Mouse (Mus musculus): ENCODE data around the gene B4galt5. TPM values are rescaled to one million over a fixed set of nuclear protein-coding genes. Genes with fewer than 3 reads are reported as not detected.

B4galt5 gene
- polyA plus RNA-seq, 1 experiment from 2014 or later = 18.1 TPM

DNA sequence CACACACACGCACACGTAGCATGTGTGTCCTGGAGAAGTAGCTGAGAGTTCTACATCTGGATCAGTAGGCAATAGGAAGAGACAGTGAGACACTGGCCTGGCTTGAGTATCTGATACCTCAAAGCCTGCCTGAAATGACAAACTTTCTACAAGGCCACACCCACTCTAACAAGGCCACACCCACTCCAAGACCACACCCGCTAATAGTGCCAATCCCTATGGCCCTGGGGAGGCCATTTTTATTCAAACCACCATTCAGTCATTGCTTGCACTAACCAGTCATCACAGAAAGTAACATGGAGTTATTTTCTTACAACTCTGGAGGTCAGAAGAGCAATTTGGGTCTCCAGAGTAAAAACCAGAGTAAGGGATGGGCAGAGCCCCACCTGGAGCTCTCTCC lies 76.3 kb downstream of the B4galt5 start:
- Histone ChIP-seq H3K4me3 (ENCODE audit: low read depth, low read length) (no peak overlapping the region), H3K27ac (ENCODE audit: low read length) (no peak overlapping the region), H3K9ac (ENCODE audit: low read depth, low read length) (no peak overlapping the region), H3K27me3 (ENCODE audit: control insufficient read depth, insufficient read depth, low read depth, low read length) (no peaks in the 10 kb centered on the region), H3K36me3 (ENCODE audit: control insufficient read depth, insufficient read depth, low read length) (no peaks in the 10 kb centered on the region), H3K4me2 (ENCODE audit: low read length) (no peak overlapping the region), H3K9me3 (replicated peaks; ENCODE audit: control insufficient read depth, low read length, poor library complexity, severe bottlenecking) (no peaks in the 10 kb centered on the region), H3K4me1 (ENCODE audit: control insufficient read depth, insufficient read depth, low read length) (no peaks in the 10 kb centered on the region)
- ATAC-seq = no peak
- 92% methylated on average over 3 of the region's 3 CpGs for WGBS

DNA sequence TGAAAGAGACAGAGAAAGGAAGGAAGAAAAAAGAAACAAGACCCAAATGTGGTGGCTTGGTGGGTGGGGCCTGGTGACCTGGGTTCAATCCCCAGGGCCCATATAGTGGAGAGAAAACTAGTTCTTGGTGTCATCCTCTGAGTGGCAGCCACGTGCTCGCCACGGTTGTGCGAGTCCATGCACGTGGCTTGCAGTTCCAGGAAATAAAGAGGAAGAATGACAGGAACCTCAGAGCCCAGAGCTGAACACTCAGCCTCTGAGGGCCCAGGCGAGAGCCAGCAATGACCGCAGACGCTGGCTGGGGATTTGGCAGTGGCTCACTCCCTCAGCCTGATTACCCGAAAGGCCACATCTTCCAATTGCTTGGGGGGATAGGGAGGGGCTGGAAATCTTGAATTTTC lies 77.9 kb downstream of the B4galt5 start:
- Histone ChIP-seq H3K9ac (ENCODE audit: low read depth, low read length) (no peak overlapping the region), H3K36me3 (ENCODE audit: control insufficient read depth, insufficient read depth, low read length) (no peaks in the 10 kb centered on the region), H3K4me1 (ENCODE audit: control insufficient read depth, insufficient read depth, low read length) (no peaks in the 10 kb centered on the region), H3K27ac (ENCODE audit: low read length) (no peak overlapping the region), H3K9me3 (replicated peaks; ENCODE audit: control insufficient read depth, low read length, poor library complexity, severe bottlenecking) (no peaks in the 10 kb centered on the region), H3K4me3 (ENCODE audit: low read depth, low read length) (no peak overlapping the region), H3K4me2 (ENCODE audit: low read length) (no peak overlapping the region), H3K27me3 (ENCODE audit: control insufficient read depth, insufficient read depth, low read depth, low read length) (no peaks in the 10 kb centered on the region)
- ATAC-seq = no peak
- 91% methylated on average over 9 of the region's 9 CpGs for WGBS

DNA sequence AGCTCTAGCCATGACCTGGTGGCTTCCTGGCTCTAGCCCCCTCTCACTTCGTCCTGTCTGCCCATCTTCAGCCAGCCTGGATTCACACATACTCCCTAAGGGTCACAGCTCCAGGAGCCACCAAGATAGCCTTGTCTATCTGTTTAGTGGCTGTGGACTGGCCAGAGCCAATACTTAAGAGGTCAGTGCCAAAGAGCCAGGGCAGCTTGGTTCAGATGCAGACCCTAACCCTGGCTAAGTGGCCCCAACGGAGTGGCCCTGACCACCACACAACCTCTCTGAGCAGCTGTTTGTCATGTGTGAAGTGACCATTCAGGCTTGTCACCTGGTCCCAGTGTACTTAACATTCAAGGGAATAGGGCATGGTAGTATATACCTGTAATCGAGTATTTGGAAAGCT lies 78.5 kb downstream of the B4galt5 start:
- no peaks in the 10 kb centered on the region for H3K9me3 ChIP-seq (replicated peaks; ENCODE audit: control insufficient read depth, low read length, poor library complexity, severe bottlenecking)
- no peak for ATAC-seq
- H3K36me3 ChIP-seq (ENCODE audit: control insufficient read depth, insufficient read depth, low read length) = no peaks in the 10 kb centered on the region
- H3K4me3 ChIP-seq (ENCODE audit: low read depth, low read length) = no peak overlapping the region
- no peak overlapping the region for H3K9ac ChIP-seq (ENCODE audit: low read depth, low read length)
- no peaks in the 10 kb centered on the region for H3K27me3 ChIP-seq (ENCODE audit: control insufficient read depth, insufficient read depth, low read depth, low read length)
- WGBS = 85% methylated on average over 3 of the region's 3 CpGs
- H3K27ac ChIP-seq (ENCODE audit: low read length) = no peak overlapping the region
- H3K4me2 ChIP-seq (ENCODE audit: low read length) = no peak overlapping the region
- no peaks in the 10 kb centered on the region for H3K4me1 ChIP-seq (ENCODE audit: control insufficient read depth, insufficient read depth, low read length)

GRCm38 (mm10) chr2:167268721-167269120 lies 80.3 kb downstream of the B4galt5 start:
- no peak overlapping the region for H3K4me3 ChIP-seq (ENCODE audit: low read depth, low read length)
- no peak overlapping the region for H3K9ac ChIP-seq (ENCODE audit: low read depth, low read length)
- 97% methylated on average over 1 of the region's 1 CpGs for WGBS
- no peak overlapping the region for H3K4me2 ChIP-seq (ENCODE audit: low read length)
- ATAC-seq = no peak
- no peaks in the 10 kb centered on the region for H3K27me3 ChIP-seq (ENCODE audit: control insufficient read depth, insufficient read depth, low read depth, low read length)
- no peak overlapping the region for H3K27ac ChIP-seq (ENCODE audit: low read length)
- no peaks in the 10 kb centered on the region for H3K9me3 ChIP-seq (replicated peaks; ENCODE audit: control insufficient read depth, low read length, poor library complexity, severe bottlenecking)
- no peaks in the 10 kb centered on the region for H3K36me3 ChIP-seq (ENCODE audit: control insufficient read depth, insufficient read depth, low read length)
- no peaks in the 10 kb centered on the region for H3K4me1 ChIP-seq (ENCODE audit: control insufficient read depth, insufficient read depth, low read length)

DNA sequence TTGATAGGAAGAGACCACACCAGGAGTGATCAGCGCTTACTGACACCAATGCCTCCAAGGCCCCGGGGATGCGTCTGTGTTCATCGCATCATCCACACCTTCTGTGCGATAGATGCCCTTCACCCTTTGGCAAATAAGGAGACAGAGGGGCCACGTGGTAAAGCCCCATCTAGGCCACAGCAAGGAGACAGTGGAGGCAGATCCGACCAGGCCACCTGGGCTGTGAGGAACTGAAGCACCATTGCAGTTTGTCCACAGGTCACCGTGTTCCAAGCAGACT lies 80.6 kb downstream of the B4galt5 start:
- no peaks in the 10 kb centered on the region for H3K9me3 ChIP-seq (replicated peaks; ENCODE audit: control insufficient read depth, low read length, poor library complexity, severe bottlenecking)
- H3K27ac ChIP-seq (ENCODE audit: low read length) = no peak overlapping the region
- H3K4me2 ChIP-seq (ENCODE audit: low read length) = no peak overlapping the region
- no peak overlapping the region for H3K4me3 ChIP-seq (ENCODE audit: low read depth, low read length)
- H3K4me1 ChIP-seq (ENCODE audit: control insufficient read depth, insufficient read depth, low read length) = no peaks in the 10 kb centered on the region
- no peak overlapping the region for H3K9ac ChIP-seq (ENCODE audit: low read depth, low read length)
- no peak for ATAC-seq
- H3K27me3 ChIP-seq (ENCODE audit: control insufficient read depth, insufficient read depth, low read depth, low read length) = no peaks in the 10 kb centered on the region
- no peaks in the 10 kb centered on the region for H3K36me3 ChIP-seq (ENCODE audit: control insufficient read depth, insufficient read depth, low read length)
- WGBS = 86% methylated on average over 8 of the region's 8 CpGs

DNA sequence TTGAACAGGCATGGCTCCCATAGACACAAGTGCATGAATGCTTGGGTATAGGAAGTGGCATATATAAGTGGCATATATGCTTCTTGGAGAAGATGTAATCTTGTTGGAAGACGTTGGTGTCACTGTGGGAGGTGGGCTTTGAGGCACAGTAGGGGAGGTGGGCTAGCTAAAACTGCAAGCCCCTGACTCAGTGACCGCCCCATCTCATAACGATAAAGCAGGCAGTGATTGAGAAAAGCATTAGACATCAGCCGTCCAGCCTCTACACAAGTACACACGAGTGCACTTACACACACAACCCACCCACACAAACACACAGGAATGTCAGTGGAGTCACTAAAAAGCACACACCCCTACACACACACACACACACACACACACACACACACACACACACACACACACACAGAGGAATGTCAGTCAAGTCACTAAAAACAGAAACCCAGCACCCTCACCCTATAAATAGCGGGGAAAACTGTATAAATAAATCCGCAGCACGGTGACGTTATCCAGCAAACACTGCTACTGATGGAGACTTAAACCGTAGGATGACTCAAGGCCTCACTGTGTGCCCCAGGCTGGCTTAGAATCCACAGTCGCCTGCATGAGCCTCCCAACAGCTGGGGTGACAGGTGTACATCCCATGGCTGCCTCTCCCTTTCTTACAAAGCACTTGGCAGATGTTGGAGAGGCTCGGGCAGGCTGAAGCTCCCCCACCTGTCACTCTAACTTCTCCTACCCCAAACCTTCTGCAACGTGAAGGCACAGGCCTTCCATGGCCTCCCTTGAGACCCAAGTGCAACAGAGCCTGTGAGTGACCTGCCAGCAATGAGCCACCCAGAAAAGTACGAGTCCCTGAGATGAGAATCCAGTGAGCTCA lies 81.2 kb downstream of the B4galt5 start:
- ATAC-seq = no peak
- no peak overlapping the region for H3K4me3 ChIP-seq (ENCODE audit: low read depth, low read length)

GRCm38 (mm10) chr2:167266231-167266630 lies 82.8 kb downstream of the B4galt5 start:
- H3K4me1 ChIP-seq (ENCODE audit: control insufficient read depth, insufficient read depth, low read length) = no peaks in the 10 kb centered on the region
- 87% methylated on average over 10 of the region's 10 CpGs for WGBS
- H3K9me3 ChIP-seq (replicated peaks; ENCODE audit: control insufficient read depth, low read length, poor library complexity, severe bottlenecking) = no peaks in the 10 kb centered on the region
- H3K36me3 ChIP-seq (ENCODE audit: control insufficient read depth, insufficient read depth, low read length) = no peaks in the 10 kb centered on the region
- H3K4me3 ChIP-seq (ENCODE audit: low read depth, low read length) = no peak overlapping the region
- ATAC-seq = no peak
- H3K27me3 ChIP-seq (ENCODE audit: control insufficient read depth, insufficient read depth, low read depth, low read length) = no peaks in the 10 kb centered on the region
- no peak overlapping the region for H3K9ac ChIP-seq (ENCODE audit: low read depth, low read length)
- H3K4me2 ChIP-seq (ENCODE audit: low read length) = no peak overlapping the region
- no peak overlapping the region for H3K27ac ChIP-seq (ENCODE audit: low read length)

More for the DNA sequence above, 81.2 kb downstream of the B4galt5 start:
- no peaks in the 10 kb centered on the region for H3K9me3 ChIP-seq (replicated peaks; ENCODE audit: control insufficient read depth, low read length, poor library complexity, severe bottlenecking)
- no peak overlapping the region for H3K4me2 ChIP-seq (ENCODE audit: low read length)
- H3K36me3 ChIP-seq (ENCODE audit: control insufficient read depth, insufficient read depth, low read length) = no peaks in the 10 kb centered on the region
- H3K9ac ChIP-seq (ENCODE audit: low read depth, low read length) = no peak overlapping the region
- no peaks in the 10 kb centered on the region for H3K27me3 ChIP-seq (ENCODE audit: control insufficient read depth, insufficient read depth, low read depth, low read length)
- H3K4me1 ChIP-seq (ENCODE audit: control insufficient read depth, insufficient read depth, low read length) = no peaks in the 10 kb centered on the region
- no peak overlapping the region for H3K27ac ChIP-seq (ENCODE audit: low read length)
- 80% methylated on average over 14 of the region's 14 CpGs for WGBS

GRCm38 (mm10) chr2:167265806-167266205 lies 83.2 kb downstream of the B4galt5 start:
- Histone ChIP-seq H3K4me2 (ENCODE audit: low read length) (no peak overlapping the region), H3K27ac (ENCODE audit: low read length) (no peak overlapping the region), H3K9ac (ENCODE audit: low read depth, low read length) (no peak overlapping the region), H3K36me3 (ENCODE audit: control insufficient read depth, insufficient read depth, low read length) (no peaks in the 10 kb centered on the region), H3K4me3 (ENCODE audit: low read depth, low read length) (no peak overlapping the region), H3K27me3 (ENCODE audit: control insufficient read depth, insufficient read depth, low read depth, low read length) (no peaks in the 10 kb centered on the region), H3K4me1 (ENCODE audit: control insufficient read depth, insufficient read depth, low read length) (no peaks in the 10 kb centered on the region), H3K9me3 (replicated peaks; ENCODE audit: control insufficient read depth, low read length, poor library complexity, severe bottlenecking) (no peaks in the 10 kb centered on the region)
- 56% methylated on average over 4 of the region's 5 CpGs for WGBS
- no peak for ATAC-seq

- Histone ChIP-seq H3K4me3 (ENCODE audit: low read depth, low read length) (no peak overlapping the region), H3K4me2 (ENCODE audit: low read length) (no peak overlapping the region), H3K9ac (ENCODE audit: low read depth, low read length) (no peak overlapping the region), H3K4me1 (ENCODE audit: control insufficient read depth, insufficient read depth, low read length) (no peaks in the 10 kb centered on the region), H3K27ac (ENCODE audit: low read length) (no peak overlapping the region), H3K9me3 (replicated peaks; ENCODE audit: control insufficient read depth, low read length, poor library complexity, severe bottlenecking) (no peaks in the 10 kb centered on the region), H3K36me3 (ENCODE audit: control insufficient read depth, insufficient read depth, low read length) (no peaks in the 10 kb centered on the region), H3K27me3 (ENCODE audit: control insufficient read depth, insufficient read depth, low read depth, low read length) (no peaks in the 10 kb centered on the region)
- no peak for ATAC-seq
- WGBS = 91% methylated on average over 2 of the region's 2 CpGs
Measured at GRCm38 (mm10) chr2:167265021-167265420, 84.0 kb downstream of the B4galt5 start.
